Mouse (Mus musculus): ENCODE results near the gene Gm28729. TPM values are rescaled to one million over a fixed set of nuclear protein-coding genes. Genes with fewer than 3 reads are reported as not detected.
"Not testable (repeated sequence)": the region's sequence is repeated elsewhere in the genome, so short reads cannot be mapped to it uniquely, and the experiment has no call there.

The Gm28729 gene
- polyA plus RNA-seq, 1 experiment from 2014 or later = not detected

DNA sequence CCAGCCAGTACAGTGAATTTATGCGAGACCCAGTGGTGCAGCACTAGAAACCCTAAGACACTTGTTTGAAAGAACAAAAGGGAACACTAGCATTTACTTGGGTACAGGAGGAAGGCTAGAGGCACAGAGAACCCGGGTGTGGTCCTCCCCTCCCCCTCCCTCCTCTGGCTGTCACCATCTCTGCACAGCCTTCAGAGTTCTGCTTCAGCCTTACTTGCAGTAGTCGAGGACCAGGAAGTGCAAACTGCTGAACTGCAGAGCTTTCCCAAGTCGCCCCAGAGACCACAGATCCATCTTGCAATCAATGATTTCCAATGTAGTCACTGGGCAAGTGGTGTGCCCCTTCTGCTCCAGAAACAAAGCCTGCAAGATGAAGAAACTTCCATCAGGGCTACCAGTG is 7.6 kb downstream of the Gm28729 start:
- WGBS = 27% methylated on average over 4 of the region's 4 CpGs

DNA sequence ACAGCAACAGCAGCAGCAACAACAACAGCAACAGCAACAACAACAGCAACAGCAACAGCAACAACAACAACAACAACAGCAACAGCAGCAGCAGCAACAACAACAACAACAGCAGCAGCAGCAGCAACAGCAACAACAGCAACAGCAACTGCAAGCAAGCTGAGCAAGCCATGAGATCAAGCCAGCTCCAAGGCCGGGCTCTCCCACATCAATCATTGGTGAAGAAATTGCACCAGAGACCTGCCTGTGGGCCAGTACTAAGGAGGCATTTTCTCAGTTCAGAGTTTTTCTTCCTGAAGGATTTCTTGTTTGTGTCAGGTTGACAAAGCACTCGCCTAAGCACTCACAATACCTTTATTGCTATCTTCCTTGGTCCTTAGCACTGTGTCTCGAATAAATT is 8.3 kb downstream of the Gm28729 start:
- Histone ChIP-seq H3K9me3 (no peaks in the 10 kb centered on the region), H3K36me3 (no peaks in the 10 kb centered on the region), H3K27ac (no peak overlapping the region), H3K27me3 (no peaks in the 10 kb centered on the region), H3K4me1 (no peaks in the 10 kb centered on the region), H3K9ac (no peak overlapping the region), H3K4me2 (replicated peaks) (no peak overlapping the region), H3K4me3 (no peak overlapping the region)
- ATAC-seq (ENCODE audit: insufficient number of reproducible peaks, insufficient read depth, low FRiP score, low TSS enrichment) = no peak
- WGBS = 75% methylated on average over 3 of the region's 3 CpGs

More for the DNA sequence above, 7.6 kb downstream of the Gm28729 start:
- Histone ChIP-seq H3K4me3 (no peak overlapping the region), H3K27me3 (no peaks in the 10 kb centered on the region), H3K27ac (no peak overlapping the region), H3K36me3 (no peaks in the 10 kb centered on the region), H3K9me3 (no peaks in the 10 kb centered on the region), H3K4me2 (replicated peaks) (no peak overlapping the region), H3K4me1 (no peaks in the 10 kb centered on the region), H3K9ac (no peak overlapping the region)
- no peak for ATAC-seq (ENCODE audit: insufficient number of reproducible peaks, insufficient read depth, low FRiP score, low TSS enrichment)

DNA sequence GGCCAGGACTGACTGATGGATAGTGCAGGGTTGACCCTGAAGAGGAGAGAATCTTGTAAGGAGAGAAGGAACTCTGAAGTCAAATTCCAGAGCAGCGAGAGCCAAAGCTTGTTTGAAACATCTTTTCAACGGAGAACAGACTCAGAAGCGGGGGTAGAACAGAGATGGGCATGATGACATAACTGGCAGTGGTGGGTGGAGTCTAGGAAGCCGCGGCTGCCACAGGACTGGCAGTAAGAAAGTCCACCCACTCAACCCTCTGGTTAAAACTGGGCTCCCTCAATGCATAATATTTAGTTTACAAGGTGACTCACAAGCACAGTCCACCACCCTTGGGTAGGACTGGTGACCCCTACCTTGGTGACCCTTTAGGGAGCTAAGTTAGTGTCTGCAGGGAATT is 9.3 kb downstream of the Gm28729 start:
- Histone ChIP-seq H3K4me2 (replicated peaks) (no peak overlapping the region), H3K27ac (no peak overlapping the region), H3K9me3 (no peaks in the 10 kb centered on the region), H3K9ac (no peak overlapping the region), H3K36me3 (no peaks in the 10 kb centered on the region), H3K4me1 (no peaks in the 10 kb centered on the region), H3K27me3 (no peaks in the 10 kb centered on the region), H3K4me3 (no peak overlapping the region)
- no peak for ATAC-seq (ENCODE audit: insufficient number of reproducible peaks, insufficient read depth, low FRiP score, low TSS enrichment)
- 87% methylated on average over 5 of the region's 5 CpGs for WGBS

DNA sequence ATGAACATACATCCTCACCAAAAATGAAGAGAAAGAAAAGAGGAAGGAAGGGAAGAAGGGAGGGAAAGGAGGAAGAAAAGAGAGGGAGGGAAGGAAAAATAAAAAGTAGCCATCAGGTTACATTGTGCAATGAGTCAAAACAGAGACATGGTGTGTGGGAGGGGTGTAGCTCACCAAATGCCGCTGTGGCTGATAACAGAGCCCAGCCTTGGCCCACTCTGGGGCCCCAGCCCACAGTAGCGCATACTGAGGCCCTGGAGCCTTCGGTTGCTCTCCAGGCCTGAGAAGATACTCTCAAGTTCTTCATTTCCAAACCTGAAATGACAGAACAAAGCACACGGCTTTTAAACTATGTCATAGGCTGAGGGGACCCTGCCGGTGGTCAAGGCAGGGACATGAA is 10.8 kb downstream of the Gm28729 start:
- no peaks in the 10 kb centered on the region for H3K27me3 ChIP-seq
- no peaks in the 10 kb centered on the region for H3K36me3 ChIP-seq
- H3K27ac ChIP-seq = no peak overlapping the region
- no peaks in the 10 kb centered on the region for H3K9me3 ChIP-seq
- H3K4me1 ChIP-seq = no peaks in the 10 kb centered on the region
- H3K9ac ChIP-seq = no peak overlapping the region
- WGBS = 78% methylated on average over 5 of the region's 5 CpGs
- no peak for ATAC-seq (ENCODE audit: insufficient number of reproducible peaks, insufficient read depth, low FRiP score, low TSS enrichment)
- H3K4me3 ChIP-seq = no peak overlapping the region
- no peak overlapping the region for H3K4me2 ChIP-seq (replicated peaks)

DNA sequence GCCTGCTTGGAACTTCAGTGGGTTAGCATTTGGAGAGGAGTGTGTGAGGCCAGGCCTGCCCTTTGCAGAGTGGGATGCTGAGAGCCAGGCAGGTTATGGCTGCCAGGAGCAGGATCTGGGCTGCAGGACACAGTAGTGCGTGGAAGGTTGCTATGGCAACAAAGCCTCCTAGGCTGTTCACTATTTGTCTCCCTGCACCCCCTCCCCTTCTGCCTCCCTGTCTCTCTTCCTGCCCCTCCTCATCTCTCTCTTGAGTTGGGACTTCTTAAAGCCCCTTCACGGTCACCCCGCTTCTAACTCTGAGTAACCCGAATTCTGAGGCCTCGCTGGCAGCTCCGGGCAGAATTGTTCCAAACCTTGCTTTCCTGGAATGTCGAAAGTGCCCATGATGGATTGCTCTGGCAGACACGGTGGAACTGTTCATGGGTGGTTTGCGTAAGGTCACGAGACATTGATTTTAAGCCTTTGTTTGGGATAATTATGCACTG is 19.0 kb downstream of the Gm28729 start:
- no peak overlapping the region for H3K9ac ChIP-seq
- peaks cover 19% of the 10 kb centered on the region for H3K4me1 ChIP-seq
- H3K4me3 ChIP-seq = no peak overlapping the region
- H3K36me3 ChIP-seq = no peaks in the 10 kb centered on the region
- 31% methylated on average over 10 of the region's 10 CpGs for WGBS
- peak; percentile 78 for ATAC-seq (ENCODE audit: insufficient number of reproducible peaks, insufficient read depth, low FRiP score, low TSS enrichment)
- no peak overlapping the region for H3K27ac ChIP-seq
- no peaks in the 10 kb centered on the region for H3K27me3 ChIP-seq
- no peaks in the 10 kb centered on the region for H3K9me3 ChIP-seq
- H3K4me2 ChIP-seq (replicated peaks) = 0 out of 2 replicates have a peak overlapping the region, but pooled peaks have one; percentile 2

DNA sequence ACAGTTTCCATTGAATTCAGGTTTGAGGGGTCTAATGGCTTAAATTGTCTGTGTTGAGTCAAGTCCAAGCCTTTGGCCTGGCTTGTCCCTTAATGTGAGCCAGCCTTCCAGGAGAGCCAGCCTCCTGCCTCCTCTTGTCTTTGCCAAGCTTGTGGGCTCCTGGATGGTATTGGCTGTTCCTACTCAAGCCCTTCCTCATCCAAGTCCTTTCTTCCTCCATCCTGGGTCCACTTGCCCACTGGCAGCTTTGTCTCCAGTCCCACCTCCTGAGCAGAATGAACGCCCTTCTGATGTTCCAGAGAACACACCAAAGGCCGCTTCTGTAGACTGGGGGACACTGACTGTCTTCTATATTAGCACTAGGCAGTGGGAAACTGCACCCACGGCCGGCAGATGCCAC is 19.9 kb downstream of the Gm28729 start:
- no peak for ATAC-seq (ENCODE audit: insufficient number of reproducible peaks, insufficient read depth, low FRiP score, low TSS enrichment)
- no peaks in the 10 kb centered on the region for H3K36me3 ChIP-seq
- H3K27me3 ChIP-seq = no peaks in the 10 kb centered on the region
- no peaks in the 10 kb centered on the region for H3K9me3 ChIP-seq
- 89% methylated on average over 4 of the region's 4 CpGs for WGBS
- no peak overlapping the region for H3K27ac ChIP-seq
- no peak overlapping the region for H3K9ac ChIP-seq
- H3K4me3 ChIP-seq = no peak overlapping the region
- H3K4me1 ChIP-seq = peaks cover 19% of the 10 kb centered on the region
- H3K4me2 ChIP-seq (replicated peaks) = no peak overlapping the region

DNA sequence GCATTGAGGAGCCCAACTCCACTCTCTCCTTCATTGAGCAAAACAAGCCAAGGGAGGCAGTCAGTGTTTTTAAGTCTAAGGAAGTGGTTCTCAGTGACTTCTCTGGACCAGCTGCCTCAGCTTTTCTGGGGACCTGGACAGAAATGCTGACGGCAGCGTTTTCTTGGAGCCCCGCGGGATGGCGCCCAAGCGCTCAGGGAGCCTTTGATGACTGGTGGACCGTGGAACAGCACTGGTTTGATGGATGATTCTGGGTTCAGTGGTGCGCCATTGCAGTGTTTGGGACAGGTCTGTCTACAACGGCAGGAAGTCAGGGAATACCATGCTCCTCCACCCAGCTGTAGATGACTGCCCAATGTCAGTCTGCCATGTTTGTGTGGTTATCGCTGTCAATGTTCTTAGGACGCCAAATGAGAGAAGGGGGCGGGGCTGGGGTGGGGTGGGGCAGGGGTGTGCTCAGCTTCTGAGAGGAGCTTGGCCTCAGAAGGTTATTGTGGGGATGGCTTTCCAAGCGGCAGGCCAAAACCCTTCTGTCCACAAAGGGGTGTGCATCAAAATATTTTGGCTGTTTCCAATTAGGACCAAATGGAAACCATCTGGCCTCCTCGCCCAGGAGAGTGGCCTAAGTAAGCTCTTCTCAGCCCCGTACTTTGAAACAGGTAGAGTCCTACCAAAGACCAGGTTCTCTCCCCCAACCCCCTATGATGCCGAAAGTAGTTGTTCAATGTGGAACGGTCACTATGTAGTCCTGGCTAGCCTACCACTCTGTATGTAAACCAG is 20.8 kb downstream of the Gm28729 start:
- Histone ChIP-seq H3K27me3 (no peaks in the 10 kb centered on the region), H3K4me3 (no peak overlapping the region), H3K9me3 (0 out of 2 replicates have a peak, but pooled peaks cover under 1% of the 10 kb centered on the region), H3K9ac (no peak overlapping the region), H3K36me3 (no peaks in the 10 kb centered on the region), H3K4me2 (replicated peaks) (no peak overlapping the region), H3K27ac (no peak overlapping the region), H3K4me1 (peaks cover 19% of the 10 kb centered on the region)
- WGBS = 57% methylated on average over 17 of the region's 17 CpGs
- no peak for ATAC-seq (ENCODE audit: insufficient number of reproducible peaks, insufficient read depth, low FRiP score, low TSS enrichment)

DNA sequence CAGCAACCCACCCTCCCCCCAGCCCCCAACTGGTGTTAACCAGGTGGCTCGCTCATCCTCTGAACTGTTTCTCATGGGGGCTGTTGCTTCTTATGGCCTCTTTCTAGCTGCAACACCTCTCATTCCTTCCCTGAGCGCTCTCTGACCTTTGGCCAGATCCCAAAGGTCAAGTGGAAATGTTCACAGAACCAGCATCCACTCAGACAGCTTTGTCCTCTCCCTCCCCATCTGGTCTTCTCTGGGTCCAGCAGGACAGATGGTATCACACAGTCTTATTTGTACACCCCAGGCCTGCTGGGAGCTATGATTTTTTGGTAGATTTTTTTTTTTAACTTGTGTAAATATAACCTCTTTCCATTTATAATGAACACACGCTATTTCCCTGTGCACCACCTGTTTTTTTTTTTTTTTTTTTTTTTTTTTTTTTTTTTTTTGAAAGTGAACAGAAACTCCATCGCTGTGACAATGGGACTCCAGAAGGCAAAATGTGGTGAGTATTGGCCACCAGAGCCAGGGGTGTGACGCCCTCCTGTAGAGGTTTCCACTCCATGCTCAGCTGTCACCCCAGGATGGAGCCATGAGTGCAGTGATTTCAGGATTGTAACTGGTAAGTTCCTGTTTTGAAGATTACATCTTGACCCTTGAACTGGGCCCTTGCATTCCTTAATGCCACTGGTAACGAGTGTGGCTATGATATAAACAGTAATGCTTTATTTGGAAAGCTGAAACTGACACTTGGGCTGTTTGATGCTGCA is 22.0 kb downstream of the Gm28729 start:
- H3K4me3 ChIP-seq = no peak overlapping the region
- H3K4me1 ChIP-seq = peaks cover 19% of the 10 kb centered on the region
- 75% methylated on average over 6 of the region's 6 CpGs for WGBS
- H3K4me2 ChIP-seq (replicated peaks) = no peak overlapping the region
- H3K27ac ChIP-seq = no peak overlapping the region
- H3K27me3 ChIP-seq = no peaks in the 10 kb centered on the region
- H3K9ac ChIP-seq = no peak overlapping the region
- ATAC-seq (ENCODE audit: insufficient number of reproducible peaks, insufficient read depth, low FRiP score, low TSS enrichment) = 0 out of 2 replicates have a peak, but pooled peaks have one; percentile 1
- H3K36me3 ChIP-seq = no peaks in the 10 kb centered on the region
- 0 out of 2 replicates have a peak, but pooled peaks cover 6% of the 10 kb centered on the region for H3K9me3 ChIP-seq

DNA sequence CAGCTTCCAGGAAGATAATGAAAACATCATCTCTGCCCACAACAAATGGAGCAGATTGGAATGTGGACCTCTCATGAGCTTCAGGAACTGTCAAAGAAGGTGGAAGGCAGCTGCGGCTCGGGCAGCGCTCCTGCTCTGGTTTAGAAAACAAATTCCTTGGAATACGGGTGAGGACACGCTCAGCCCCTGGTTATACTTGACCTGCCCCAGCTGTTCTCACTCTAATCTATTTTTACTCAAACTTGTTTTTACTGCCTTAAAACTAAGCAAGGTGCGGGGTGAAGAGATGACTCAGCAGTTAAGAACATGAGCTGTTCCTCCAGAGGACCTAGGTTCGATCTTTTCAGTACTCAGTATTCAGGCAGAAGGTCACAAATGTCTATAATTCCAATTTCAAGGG is 23.8 kb downstream of the Gm28729 start:
- Histone ChIP-seq H3K4me3 (no peak overlapping the region), H3K4me1 (peaks cover 19% of the 10 kb centered on the region), H3K9ac (no peak overlapping the region), H3K27ac (no peak overlapping the region), H3K9me3 (0 out of 2 replicates have a peak, but pooled peaks cover 6% of the 10 kb centered on the region), H3K36me3 (no peaks in the 10 kb centered on the region), H3K4me2 (replicated peaks) (no peak overlapping the region), H3K27me3 (no peaks in the 10 kb centered on the region)
- no peak for ATAC-seq (ENCODE audit: insufficient number of reproducible peaks, insufficient read depth, low FRiP score, low TSS enrichment)
- 62% methylated on average over 7 of the region's 7 CpGs for WGBS

DNA sequence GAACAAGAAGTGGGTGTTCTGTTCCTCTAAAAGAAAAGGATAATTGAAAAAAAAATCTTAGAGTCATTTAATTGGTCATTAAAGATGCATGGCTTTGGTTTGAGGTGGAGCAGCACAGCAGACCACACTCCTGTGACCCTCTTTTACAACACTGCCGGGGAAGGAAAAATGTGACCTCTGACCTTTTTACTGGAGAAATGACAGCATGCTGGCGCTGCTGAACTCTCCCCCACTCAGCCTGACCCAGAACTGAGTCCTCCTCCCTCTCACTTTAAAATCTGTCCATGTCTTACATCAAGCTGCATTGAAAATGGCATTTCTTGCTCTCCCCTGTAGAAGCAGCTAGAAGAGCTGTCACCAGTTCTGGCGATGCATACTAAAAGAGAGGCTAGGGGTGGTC is 31.9 kb downstream of the Gm28729 start:
- H3K36me3 ChIP-seq = no peaks in the 10 kb centered on the region
- no peaks in the 10 kb centered on the region for H3K9me3 ChIP-seq
- ATAC-seq (ENCODE audit: insufficient number of reproducible peaks, insufficient read depth, low FRiP score, low TSS enrichment) = no peak
- no peaks in the 10 kb centered on the region for H3K27me3 ChIP-seq
- 31% methylated on average over 3 of the region's 3 CpGs for WGBS
- H3K27ac ChIP-seq = no peak overlapping the region
- no peaks in the 10 kb centered on the region for H3K4me1 ChIP-seq
- H3K4me3 ChIP-seq = no peak overlapping the region
- H3K9ac ChIP-seq = no peak overlapping the region
- no peak overlapping the region for H3K4me2 ChIP-seq (replicated peaks)

DNA sequence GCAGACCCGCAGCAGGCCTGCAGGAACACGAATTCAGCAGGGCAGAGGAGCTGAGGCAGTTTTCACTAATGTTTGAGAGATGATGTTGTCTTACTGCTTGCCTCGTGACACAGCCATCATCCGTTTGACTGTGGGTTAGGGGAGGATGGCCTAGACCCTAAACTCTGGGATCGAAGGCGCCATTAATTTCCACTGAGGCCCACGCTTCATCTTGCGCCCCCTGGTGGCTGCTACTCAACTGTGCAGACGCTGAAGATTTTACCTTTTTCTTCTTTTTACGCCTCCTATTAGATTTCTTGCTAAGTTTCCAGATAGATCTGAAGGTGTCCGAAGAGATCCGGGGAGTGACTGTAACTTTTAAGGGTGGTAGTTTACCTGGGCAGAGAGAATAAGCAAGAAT is 33.3 kb downstream of the Gm28729 start:
- Histone ChIP-seq H3K4me2 (replicated peaks) (no peak overlapping the region), H3K27ac (no peak overlapping the region), H3K27me3 (no peaks in the 10 kb centered on the region), H3K9me3 (no peaks in the 10 kb centered on the region), H3K4me1 (no peaks in the 10 kb centered on the region), H3K9ac (no peak overlapping the region), H3K36me3 (no peaks in the 10 kb centered on the region), H3K4me3 (no peak overlapping the region)
- ATAC-seq (ENCODE audit: insufficient number of reproducible peaks, insufficient read depth, low FRiP score, low TSS enrichment) = no peak
- WGBS = 40% methylated on average over 12 of the region's 12 CpGs

DNA sequence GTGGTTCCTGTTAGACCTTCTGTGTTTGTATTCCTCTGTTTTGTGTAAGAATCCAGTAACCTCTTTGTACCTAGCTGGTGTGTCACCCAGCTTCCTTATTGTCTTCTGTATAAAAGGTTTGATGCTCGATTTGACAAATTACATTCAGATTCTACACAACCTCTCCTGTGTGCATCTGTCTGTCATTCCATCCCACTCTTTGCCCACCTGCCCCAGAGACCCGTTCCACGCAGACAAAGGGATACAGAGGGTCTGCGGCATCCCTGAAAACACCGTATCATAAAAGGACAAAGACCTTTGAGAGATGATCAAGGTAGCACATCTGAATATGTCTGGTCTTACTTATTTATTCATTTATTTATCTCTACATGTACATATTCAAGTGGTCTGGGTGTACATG is 37.2 kb downstream of the Gm28729 start:
- H3K4me2 ChIP-seq (replicated peaks); H3K9me3 ChIP-seq; ATAC-seq (ENCODE audit: insufficient number of reproducible peaks, insufficient read depth, low FRiP score, low TSS enrichment); H3K27ac ChIP-seq; H3K4me1 ChIP-seq; H3K4me3 ChIP-seq; H3K36me3 ChIP-seq; H3K9ac ChIP-seq; H3K27me3 ChIP-seq: not testable (repeated sequence)
- 93% methylated on average over 5 of the region's 5 CpGs for WGBS

All from embryonic facial prominence, embryonic 12.5 days (tissue).